Mouse (Mus musculus) A20 (cell line): ENCODE data around the gene Klhl42.

Source experiments
- DNase-seq: peaks from one replicate; pipeline ENCODE4 v3.0.0-alpha.2; 2011; ENCODE audit warnings: low read depth, low spot score

The Klhl42 gene

GRCm38 (mm10) chr6:147151069-147151468, 59.9 kb downstream of the Klhl42 start:
- no peak for DNase-seq

GRCm38 (mm10) chr6:147151839-147152238, 60.7 kb downstream of the Klhl42 start:
- DNase-seq: no peak

GRCm38 (mm10) chr6:147155085-147155484, 63.9 kb downstream of the Klhl42 start:
- DNase-seq: no peak

- no peak for DNase-seq
Observed at GRCm38 (mm10) chr6:147161818-147162584, 70.8 kb downstream of the Klhl42 start.
